Mouse (Mus musculus): ENCODE results near the gene Galnt11. TPM values are rescaled to one million over a fixed set of nuclear protein-coding genes. Genes with fewer than 3 reads are reported as not detected.
A peak's percentile ranks its signal among the peaks of the same experiment; 100 is the strongest.

Gene Galnt11
- total RNA-seq, 2 experiments from 2014 or later: 19.3 to 33.2 TPM

DNA sequence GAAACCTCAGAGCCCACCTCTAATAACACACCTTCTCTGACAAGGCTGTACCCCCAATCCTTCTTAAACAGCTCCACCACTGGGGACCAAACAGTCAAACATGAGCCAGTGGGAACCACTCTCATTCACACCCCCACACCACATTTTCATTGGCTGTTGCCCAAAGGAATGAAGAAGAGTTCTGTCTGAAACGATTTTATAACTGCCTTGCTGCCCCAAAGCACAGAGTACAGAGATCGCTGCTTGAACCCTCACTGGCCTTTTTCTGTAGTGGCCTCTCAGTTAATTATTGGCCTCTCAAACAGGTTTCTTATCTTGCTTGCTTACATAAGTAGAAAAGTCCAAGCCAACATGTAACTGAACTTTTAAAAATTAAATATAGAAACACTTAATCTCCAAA is 30.7 kb downstream of the Galnt11 start:
- ATAC-seq (replicated peaks; ENCODE audit: poor library complexity, severe bottlenecking): no peak

DNA sequence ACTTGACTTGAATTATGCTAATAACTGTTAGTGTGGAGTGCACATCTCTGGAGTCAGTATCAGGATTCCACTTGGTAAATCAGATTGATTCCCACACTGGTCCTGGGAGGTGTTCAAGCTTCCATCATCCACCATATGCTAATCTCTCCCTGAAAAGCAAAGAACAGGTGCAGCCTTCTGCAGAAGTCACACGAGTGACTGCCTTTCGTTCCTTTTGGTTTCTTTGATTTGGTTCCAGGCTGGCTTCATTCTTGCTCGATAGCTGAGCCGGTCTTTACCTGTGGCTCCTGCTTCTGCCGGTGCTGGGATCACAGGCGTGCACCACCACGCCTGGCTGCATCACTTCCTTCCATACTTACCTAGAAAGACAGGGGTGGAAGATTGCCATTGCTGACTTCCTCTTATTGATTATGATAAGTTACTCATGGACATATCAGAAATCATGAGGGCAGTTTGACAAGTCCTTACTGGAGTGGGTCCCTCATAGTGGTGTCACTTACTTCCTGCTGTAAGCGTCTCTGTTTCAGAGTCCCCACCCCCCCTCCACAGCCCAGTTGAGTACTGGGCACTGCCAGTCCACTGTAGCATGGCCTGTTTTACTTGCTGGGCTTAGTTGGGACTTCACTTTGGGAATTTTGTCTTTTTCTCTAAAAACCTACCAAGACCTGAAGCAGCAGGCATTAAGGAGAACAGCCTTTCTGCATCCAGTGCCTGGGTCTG is 31.3 kb downstream of the Galnt11 start:
- ATAC-seq (replicated peaks; ENCODE audit: poor library complexity, severe bottlenecking): no peak

- ATAC-seq (replicated peaks; ENCODE audit: poor library complexity, severe bottlenecking): no peak
Observed at GRCm38 (mm10) chr5:25254491-25254890, 32.8 kb downstream of the Galnt11 start.

- ATAC-seq (replicated peaks; ENCODE audit: poor library complexity, severe bottlenecking): no peak
Observed at GRCm38 (mm10) chr5:25256686-25257085, 35.0 kb downstream of the Galnt11 start.

DNA sequence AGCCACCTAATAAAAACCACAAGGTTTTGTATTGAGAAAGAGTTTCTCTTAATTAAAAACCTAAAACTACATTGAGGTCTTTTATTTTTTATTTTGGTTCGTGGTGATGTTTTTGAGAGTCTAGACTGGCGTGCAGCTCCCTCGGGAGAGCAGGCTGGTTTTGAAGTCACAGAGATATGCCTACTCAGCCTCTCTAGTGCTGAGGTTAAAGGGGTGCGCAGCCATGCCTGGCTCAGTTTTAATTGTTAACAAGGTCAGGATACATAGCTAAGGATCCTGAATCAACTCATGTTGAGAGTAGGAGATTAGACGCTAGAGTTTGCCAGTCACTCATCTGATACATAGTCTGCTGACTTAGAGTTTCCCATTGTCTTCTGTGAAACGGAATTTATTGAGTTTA is 39.7 kb downstream of the Galnt11 start:
- no peak for ATAC-seq (replicated peaks; ENCODE audit: poor library complexity, severe bottlenecking)

DNA sequence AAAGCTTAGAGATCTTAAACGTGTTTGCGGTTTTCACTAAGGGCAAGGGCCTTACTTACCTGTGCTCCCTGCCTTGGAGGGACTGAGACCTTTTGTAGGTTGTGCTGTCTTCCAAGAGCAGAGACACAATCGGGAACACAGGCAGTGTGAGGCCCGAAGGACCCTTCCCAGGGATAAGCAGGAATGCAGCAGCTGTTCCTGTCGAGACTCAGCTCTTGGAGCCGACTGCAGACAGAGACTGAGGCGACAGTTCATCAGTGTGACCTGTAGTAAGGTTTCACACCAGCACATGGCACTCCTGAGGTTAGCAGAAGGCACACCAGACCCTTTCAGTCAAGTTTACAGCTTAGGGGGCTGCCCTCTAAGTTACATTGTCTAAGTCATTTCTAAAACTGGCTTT is 40.6 kb downstream of the Galnt11 start:
- no peak for ATAC-seq (replicated peaks; ENCODE audit: poor library complexity, severe bottlenecking)

GRCm38 (mm10) chr5:25268258-25268888 is 46.7 kb downstream of the Galnt11 start:
- 0 out of 2 replicates have a peak, but pooled peaks have one; percentile 30 for ATAC-seq (replicated peaks; ENCODE audit: poor library complexity, severe bottlenecking)

GRCm38 (mm10) chr5:25275629-25276028 is 53.9 kb downstream of the Galnt11 start:
- ATAC-seq (replicated peaks; ENCODE audit: poor library complexity, severe bottlenecking): no peak

GRCm38 (mm10) chr5:25276365-25276764 is 54.7 kb downstream of the Galnt11 start:
- ATAC-seq (replicated peaks; ENCODE audit: poor library complexity, severe bottlenecking): no peak

GRCm38 (mm10) chr5:25283988-25284387 is 62.3 kb downstream of the Galnt11 start:
- no peak for ATAC-seq (replicated peaks; ENCODE audit: poor library complexity, severe bottlenecking)

GRCm38 (mm10) chr5:25296830-25297229 is 75.1 kb downstream of the Galnt11 start:
- no peak for ATAC-seq (replicated peaks; ENCODE audit: poor library complexity, severe bottlenecking)

GRCm38 (mm10) chr5:25310226-25310625 is 88.5 kb downstream of the Galnt11 start:
- no peak for ATAC-seq (replicated peaks; ENCODE audit: poor library complexity, severe bottlenecking)

- no peak for ATAC-seq (replicated peaks; ENCODE audit: poor library complexity, severe bottlenecking)
Observed at GRCm38 (mm10) chr5:25313881-25314280, 92.2 kb downstream of the Galnt11 start.

Other genes with a start within 250 kb of the Galnt11 start
- gene Prkag2, start 121.3 kb upstream of the Galnt11 start, total RNA-seq (2014; fragmentation: Nextera tagmentation): 27.3 and 27.5 TPM in 2 replicates
- 18.2 and 22.7 TPM in 2 replicates for gene Prkag2, start 121.3 kb upstream of the Galnt11 start, total RNA-seq (2017)
- gene Galntl5, start 40.4 kb upstream of the Galnt11 start, total RNA-seq (2014; fragmentation: Nextera tagmentation): not detected in 2 replicates
- gene Galntl5, start 40.4 kb upstream of the Galnt11 start, total RNA-seq (2017): not detected in 2 replicates
- gene E130116L18Rik, start 1.2 kb downstream of the Galnt11 start, total RNA-seq (2014; fragmentation: Nextera tagmentation): not detected in 2 replicates
- gene E130116L18Rik, start 1.2 kb downstream of the Galnt11 start, total RNA-seq (2017): not detected in 2 replicates